Mouse (Mus musculus): ENCODE data around the gene Zbtb33.
A peak's percentile ranks its signal among the peaks of the same experiment; 100 is the strongest.

GRCm38 (mm10) chrX:38189552-38190457, at the start of gene Zbtb33:
- TF ChIP-seq TAL1 (conservative IDR thresholded peaks at IDR 0.05; ENCODE audit: low read depth, low read length) (no peak), CTCF (IDR thresholded peaks at IDR 0.05; ENCODE audit: low read depth, low read length) (peak; percentile 27; the same call in 1 of the 2 replicates), GATA1 (IDR thresholded peaks at IDR 0.05; ENCODE audit: borderline replicate concordance, low read length) (no peak)
